Mouse (Mus musculus): ENCODE measurements around the gene Dhrs7b. TPM values are rescaled to one million over a fixed set of nuclear protein-coding genes. Genes with fewer than 3 reads are reported as not detected.

The Dhrs7b gene
- polyA plus RNA-seq, 1 experiment from 2014 or later, result 78.5 TPM

DNA sequence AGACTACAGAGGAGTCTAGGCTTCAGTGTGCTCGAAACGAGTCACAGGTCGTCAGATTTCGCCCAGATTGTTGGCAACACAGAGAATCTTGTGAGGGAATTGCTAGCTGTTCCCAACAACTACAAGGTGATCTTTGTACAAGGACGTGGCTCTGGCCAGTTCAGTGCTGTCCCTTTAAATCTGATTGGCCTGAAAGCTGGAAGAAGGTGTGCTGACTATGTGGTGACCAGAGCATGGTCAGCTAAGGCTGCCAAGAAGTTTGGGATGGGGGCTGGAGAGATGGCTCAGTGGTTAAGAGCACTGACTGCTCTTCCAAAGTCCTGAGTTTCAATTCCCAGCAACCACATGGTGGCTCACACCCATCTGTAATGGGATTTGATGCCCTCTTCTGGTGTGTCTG lies 14.0 kb upstream of the Dhrs7b start:
- Histone ChIP-seq H3K27ac (ENCODE audit: low read depth, low read length) (no peak overlapping the region), H3K4me2 (replicated peaks; ENCODE audit: low read depth) (no peak overlapping the region), H3K4me3 (ENCODE audit: low read depth, low read length) (no peak overlapping the region), H3K4me1 (replicated peaks; ENCODE audit: control insufficient read depth, insufficient read depth, low read length) (no peaks in the 10 kb centered on the region), H3K36me3 (ENCODE audit: control insufficient read depth, insufficient read depth) (no peaks in the 10 kb centered on the region), H3K27me3 (replicated peaks; ENCODE audit: control insufficient read depth, insufficient read depth, low read length) (no peaks in the 10 kb centered on the region), H3K9me3 (ENCODE audit: control insufficient read depth) (no peaks in the 10 kb centered on the region), H3K9ac (ENCODE audit: low read depth, low read length) (no peak overlapping the region)
- no peak for ATAC-seq
- WGBS, result 71% methylated on average over 5 of the region's 5 CpGs
- TF ChIP-seq CTCF (IDR thresholded peaks at IDR 0.05; ENCODE audit: low read depth), result no peak

DNA sequence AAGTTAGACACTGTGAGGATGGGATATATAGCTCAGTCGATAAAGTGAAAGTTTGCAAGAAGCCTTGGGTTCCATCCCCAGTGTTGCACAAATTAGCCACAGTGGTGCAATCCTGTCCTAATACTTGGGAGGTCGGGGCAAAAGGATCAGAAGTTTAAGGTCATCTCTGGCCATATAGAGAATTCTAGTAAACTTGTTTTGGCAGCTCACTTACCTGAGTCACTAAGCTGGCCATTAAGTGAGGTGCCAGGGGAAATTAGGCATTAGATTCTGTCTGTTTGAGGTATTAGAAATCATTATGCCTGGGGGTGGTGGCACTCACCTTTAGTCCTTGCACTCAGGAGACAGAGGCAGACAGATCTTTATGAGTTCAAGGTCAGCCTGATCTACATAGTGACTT lies 6.7 kb upstream of the Dhrs7b start:
- no peak overlapping the region for H3K9ac ChIP-seq (ENCODE audit: low read depth, low read length)
- 74% methylated on average over 2 of the region's 2 CpGs for WGBS
- no peak for ATAC-seq
- TF ChIP-seq CTCF (IDR thresholded peaks at IDR 0.05; ENCODE audit: low read depth), result no peak
- no peaks in the 10 kb centered on the region for H3K27me3 ChIP-seq (replicated peaks; ENCODE audit: control insufficient read depth, insufficient read depth, low read length)
- H3K4me3 ChIP-seq (ENCODE audit: low read depth, low read length), result no peak overlapping the region
- no peaks in the 10 kb centered on the region for H3K36me3 ChIP-seq (ENCODE audit: control insufficient read depth, insufficient read depth)
- H3K27ac ChIP-seq (ENCODE audit: low read depth, low read length), result no peak overlapping the region
- H3K4me1 ChIP-seq (replicated peaks; ENCODE audit: control insufficient read depth, insufficient read depth, low read length), result no peaks in the 10 kb centered on the region
- no peak overlapping the region for H3K4me2 ChIP-seq (replicated peaks; ENCODE audit: low read depth)
- no peaks in the 10 kb centered on the region for H3K9me3 ChIP-seq (ENCODE audit: control insufficient read depth)

DNA sequence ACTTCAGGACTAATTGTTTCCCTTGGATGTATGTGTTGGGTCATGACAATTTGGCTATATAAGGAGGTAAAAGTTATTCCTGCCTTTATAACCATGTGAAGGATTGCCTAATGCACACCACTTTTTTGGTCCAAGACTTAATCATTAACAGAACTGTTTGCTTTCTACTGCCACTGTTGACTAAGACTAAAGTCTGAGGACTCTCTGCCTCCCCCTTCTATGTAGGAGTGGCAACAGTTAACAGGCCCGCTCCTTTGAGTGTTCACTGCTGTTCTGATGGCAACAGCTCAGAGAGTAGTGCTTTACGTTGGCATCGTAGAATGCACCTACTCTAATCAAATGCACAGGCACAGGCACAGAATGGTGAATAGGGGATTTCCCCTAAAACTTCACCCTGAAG lies 5.2 kb upstream of the Dhrs7b start:
- H3K9ac ChIP-seq (ENCODE audit: low read depth, low read length), result no peak overlapping the region

DNA sequence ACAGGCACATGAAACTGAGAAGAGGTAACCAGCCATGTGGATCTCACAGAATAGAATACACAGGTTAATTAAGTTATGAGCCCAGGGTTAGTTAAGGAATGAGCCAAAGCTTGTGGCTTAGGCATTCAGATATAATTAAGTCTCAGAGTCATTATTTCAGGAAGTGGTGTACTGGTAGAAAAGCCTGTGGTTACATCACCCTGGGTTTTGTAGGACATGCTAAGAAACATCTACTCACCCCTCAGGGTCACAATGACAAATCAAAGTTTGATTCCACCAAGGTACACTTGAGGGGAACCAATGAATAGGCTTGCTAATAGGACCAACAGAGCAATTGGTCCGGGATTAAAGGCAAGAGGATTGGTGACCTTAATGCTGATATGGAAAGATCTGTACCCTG lies 3.7 kb upstream of the Dhrs7b start:
- Histone ChIP-seq H3K27ac (ENCODE audit: low read depth, low read length) (no peak overlapping the region), H3K9me3 (ENCODE audit: control insufficient read depth) (no peaks in the 10 kb centered on the region), H3K4me1 (replicated peaks; ENCODE audit: control insufficient read depth, insufficient read depth, low read length) (peaks cover 7% of the 10 kb centered on the region), H3K9ac (ENCODE audit: low read depth, low read length) (no peak overlapping the region), H3K36me3 (ENCODE audit: control insufficient read depth, insufficient read depth) (no peaks in the 10 kb centered on the region), H3K4me3 (ENCODE audit: low read depth, low read length) (no peak overlapping the region), H3K27me3 (replicated peaks; ENCODE audit: control insufficient read depth, insufficient read depth, low read length) (no peaks in the 10 kb centered on the region), H3K4me2 (replicated peaks; ENCODE audit: low read depth) (no peak overlapping the region)
- no peak for ATAC-seq
- WGBS, result 40% methylated on average over 1 of the region's 1 CpGs
- no peak for TF ChIP-seq CTCF (IDR thresholded peaks at IDR 0.05; ENCODE audit: low read depth)

More for the DNA sequence above, 5.2 kb upstream of the Dhrs7b start:
- Histone ChIP-seq H3K36me3 (ENCODE audit: control insufficient read depth, insufficient read depth) (no peaks in the 10 kb centered on the region), H3K4me2 (replicated peaks; ENCODE audit: low read depth) (no peak overlapping the region; the same call in 1 of the 2 replicates), H3K27me3 (replicated peaks; ENCODE audit: control insufficient read depth, insufficient read depth, low read length) (no peaks in the 10 kb centered on the region), H3K4me3 (ENCODE audit: low read depth, low read length) (no peak overlapping the region), H3K27ac (ENCODE audit: low read depth, low read length) (no peak overlapping the region), H3K9me3 (ENCODE audit: control insufficient read depth) (no peaks in the 10 kb centered on the region), H3K4me1 (replicated peaks; ENCODE audit: control insufficient read depth, insufficient read depth, low read length) (no peaks in the 10 kb centered on the region)
- ATAC-seq, result peak; percentile 82
- peak; percentile 34 for TF ChIP-seq CTCF (IDR thresholded peaks at IDR 0.05; ENCODE audit: low read depth)
- WGBS, result 50% methylated on average over 3 of the region's 3 CpGs

DNA sequence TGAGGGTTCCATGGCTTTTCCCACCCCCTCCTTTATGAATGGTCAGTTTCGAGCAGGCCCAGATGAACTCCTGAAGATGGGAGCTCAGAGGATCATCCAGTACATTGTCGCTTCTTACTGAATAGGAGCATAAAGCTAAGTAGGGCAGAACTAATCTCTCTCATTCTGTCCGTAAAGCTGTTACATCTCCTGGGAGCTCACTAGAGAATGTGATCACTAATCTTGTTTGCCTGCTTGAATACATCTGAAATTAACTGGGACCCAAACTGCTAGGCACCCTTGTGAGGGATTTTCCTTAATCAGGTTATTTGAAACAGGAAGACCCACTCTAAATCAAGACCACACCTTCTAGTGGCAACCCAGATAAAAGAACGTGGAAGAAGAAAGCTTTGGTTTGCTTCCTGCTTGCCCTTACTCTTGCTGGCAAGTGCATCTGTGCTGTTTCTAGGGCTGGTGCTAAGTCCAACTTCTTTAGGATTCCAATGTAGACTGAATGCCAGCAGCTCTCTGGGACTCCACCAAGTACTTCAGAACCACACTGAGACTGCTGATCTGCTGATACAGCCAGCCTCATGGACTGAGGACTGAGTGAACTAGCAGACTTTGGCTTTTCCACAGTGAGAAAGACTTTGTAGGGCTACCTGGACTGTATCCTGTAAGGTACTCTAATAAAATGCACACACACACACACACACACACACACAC lies 3.0 kb upstream of the Dhrs7b start:
- Histone ChIP-seq H3K27ac (ENCODE audit: low read depth, low read length) (no peak overlapping the region), H3K27me3 (replicated peaks; ENCODE audit: control insufficient read depth, insufficient read depth, low read length) (no peaks in the 10 kb centered on the region), H3K9me3 (ENCODE audit: control insufficient read depth) (no peaks in the 10 kb centered on the region), H3K4me2 (replicated peaks; ENCODE audit: low read depth) (no peak overlapping the region), H3K4me3 (ENCODE audit: low read depth, low read length) (no peak overlapping the region), H3K36me3 (ENCODE audit: control insufficient read depth, insufficient read depth) (no peaks in the 10 kb centered on the region), H3K9ac (ENCODE audit: low read depth, low read length) (no peak overlapping the region), H3K4me1 (replicated peaks; ENCODE audit: control insufficient read depth, insufficient read depth, low read length) (peaks cover 7% of the 10 kb centered on the region)
- ATAC-seq, result no peak
- 64% methylated on average over 4 of the region's 4 CpGs for WGBS
- TF ChIP-seq CTCF (IDR thresholded peaks at IDR 0.05; ENCODE audit: low read depth), result no peak

DNA sequence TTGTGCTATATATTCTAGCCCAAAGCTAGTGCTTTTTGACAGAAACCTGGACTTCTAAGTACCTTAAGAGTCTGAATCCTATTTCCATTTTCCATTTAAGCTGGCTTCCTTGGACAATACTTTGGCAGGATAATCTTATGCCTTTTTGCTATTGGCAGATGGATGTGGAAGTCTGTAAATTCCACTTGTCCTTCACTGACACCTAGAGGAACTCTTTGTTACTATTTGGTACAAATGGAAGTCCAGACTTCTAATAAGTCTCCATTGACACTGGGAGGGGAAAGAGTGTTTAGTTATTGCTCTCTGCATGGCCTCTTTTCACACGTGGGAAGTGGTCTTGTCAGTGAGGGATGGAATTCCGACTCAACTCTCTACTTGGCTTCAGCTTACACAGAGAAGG lies 1.5 kb upstream of the Dhrs7b start:
- Histone ChIP-seq H3K27ac (ENCODE audit: low read depth, low read length) (no peak overlapping the region), H3K9me3 (ENCODE audit: control insufficient read depth) (no peaks in the 10 kb centered on the region), H3K4me3 (ENCODE audit: low read depth, low read length) (no peak overlapping the region), H3K4me1 (replicated peaks; ENCODE audit: control insufficient read depth, insufficient read depth, low read length) (peaks cover 7% of the 10 kb centered on the region), H3K4me2 (replicated peaks; ENCODE audit: low read depth) (no peak overlapping the region), H3K27me3 (replicated peaks; ENCODE audit: control insufficient read depth, insufficient read depth, low read length) (no peaks in the 10 kb centered on the region), H3K36me3 (ENCODE audit: control insufficient read depth, insufficient read depth) (no peaks in the 10 kb centered on the region), H3K9ac (ENCODE audit: low read depth, low read length) (no peak overlapping the region)
- TF ChIP-seq CTCF (IDR thresholded peaks at IDR 0.05; ENCODE audit: low read depth), result peak; percentile 69
- ATAC-seq, result no peak
- 19% methylated on average over 2 of the region's 2 CpGs for WGBS
